Mouse (Mus musculus) liver, adult 2 months (tissue): ENCODE data around the gene Ahdc1.

Experiments
- CTCF ChIP-seq: fragments of 200-500 bp; IDR thresholded peaks from 2 replicates; pipeline ENCODE4 v1.5.1; 2011; ENCODE audit warnings: low read depth, low read length, control low read depth
- POLR2A ChIP-seq: fragments of 200-500 bp; IDR thresholded peaks from 2 replicates; pipeline ENCODE4 v1.6.1; 2011; ENCODE audit warnings: low read length, control low read depth; ENCODE audit not compliant: insufficient read depth; ENCODE audit errors: extremely low read depth

GRCm38 (mm10) chr4:133115721-133116429, 104.8 kb downstream of the Ahdc1 start:
- TF ChIP-seq CTCF = no peak
- TF ChIP-seq POLR2A = no peak
